Mouse (Mus musculus) CD8-positive naive resting alpha-beta T cell, adult 2 months (primary cell): ENCODE data around the gene Kif14.

Source experiments
- DNase-seq, 2 experiments: peaks; one replicate each; pipeline ENCODE4 v3.0.0; 2022; ENCODE audit warnings: low read depth in 2 of 2, low spot score in 2 of 2

Kif14 gene

DNA sequence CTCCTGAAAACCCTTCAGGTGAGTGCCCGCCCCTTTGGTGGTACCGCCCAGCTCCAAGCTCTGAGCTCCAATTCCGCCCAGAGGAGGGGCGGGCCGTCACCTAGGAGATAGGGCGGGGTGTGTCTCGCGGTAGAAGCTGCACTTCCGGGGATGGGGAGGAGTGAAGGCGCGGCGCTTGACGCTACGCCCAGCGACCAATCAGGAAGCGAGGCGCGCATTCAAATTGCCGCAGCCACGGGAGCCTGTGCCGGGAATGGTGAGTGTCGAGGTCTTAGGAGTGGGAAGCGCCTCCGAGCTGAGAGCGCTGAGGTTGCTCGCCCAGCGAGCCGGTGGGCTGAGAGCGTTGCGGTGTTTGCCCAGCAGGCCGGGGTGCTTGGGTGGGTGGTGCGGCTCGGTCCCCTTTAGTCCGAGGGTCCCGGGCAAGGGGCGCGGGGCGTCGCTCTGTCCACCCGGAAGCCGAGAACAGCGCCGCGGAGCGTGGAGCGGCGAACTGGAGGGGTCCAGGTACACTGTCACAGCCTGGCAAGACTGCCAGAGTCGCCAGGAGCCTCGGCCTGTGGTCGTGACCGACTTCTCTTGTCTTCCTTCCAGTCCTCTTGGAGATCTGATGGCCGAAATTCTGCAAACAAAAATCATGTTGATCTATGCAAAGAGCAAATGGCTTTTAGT lies at the start of gene Kif14:
Gene Kif14 (plus strand): TSS at position 201 of the 669 bp plus-strand sequence.
- DNase-seq, result peak; percentile 86 to 95

DNA sequence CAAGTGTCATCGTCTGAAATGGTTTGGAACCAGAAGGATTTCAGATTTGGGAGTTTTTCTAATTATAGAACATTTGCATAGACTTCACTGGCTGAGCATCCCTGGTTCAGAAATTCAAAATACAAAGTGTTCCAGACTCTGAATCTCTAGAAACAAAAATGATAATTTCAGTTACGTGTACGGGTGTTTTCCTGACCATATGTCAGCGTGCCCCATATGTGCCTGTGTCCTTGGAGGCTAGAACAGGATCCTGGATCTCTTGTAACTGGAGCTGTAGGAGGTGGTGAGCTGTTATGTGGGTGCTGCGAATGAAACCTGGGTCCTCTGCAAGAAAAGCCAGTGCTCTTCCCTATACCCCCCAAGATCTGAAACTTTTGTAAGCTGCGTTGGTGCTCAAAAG lies 47.8 kb upstream of the Kif14 start:
- no peak for DNase-seq

DNA sequence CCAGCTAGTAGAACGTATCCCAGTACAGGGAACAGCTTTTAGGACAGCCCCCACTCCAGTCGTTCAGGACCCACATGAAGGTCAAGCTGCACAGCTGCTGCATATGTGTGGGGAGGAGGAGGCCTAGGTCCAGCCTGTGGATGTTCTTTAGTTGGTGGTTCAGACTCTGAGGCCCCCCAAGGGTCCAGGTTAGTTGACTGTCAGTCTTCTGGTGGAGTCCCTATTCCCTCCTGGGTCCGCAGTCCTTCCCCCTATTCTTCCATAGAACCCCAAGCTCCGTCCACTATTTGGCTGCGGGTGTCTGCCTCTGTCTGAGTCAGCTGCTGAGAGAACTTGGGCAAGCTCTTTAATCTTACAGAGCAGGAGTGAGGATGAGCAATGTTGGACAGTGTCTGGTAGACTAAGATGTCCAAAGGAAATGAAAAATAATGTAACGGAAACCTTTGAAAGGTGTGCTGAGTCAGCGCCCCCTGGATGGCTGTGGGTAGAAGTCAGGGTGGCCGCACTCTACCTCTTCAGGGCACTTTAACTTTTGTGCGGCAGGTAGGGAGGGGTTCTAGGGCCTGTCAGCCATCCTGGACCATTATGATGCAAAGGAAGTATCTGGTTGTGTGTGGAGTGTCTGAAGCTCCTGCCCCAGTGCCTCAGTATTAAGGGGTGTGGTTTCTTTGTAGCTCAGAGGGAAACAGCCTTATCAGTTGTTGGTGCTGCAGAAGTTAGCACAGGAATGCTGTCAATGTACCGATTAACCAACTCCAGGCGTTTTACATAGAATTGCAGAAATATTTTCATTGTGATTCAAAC lies 38.8 kb upstream of the Kif14 start:
- peak in 1 of 2 experiments; percentile 8 for DNase-seq

DNA sequence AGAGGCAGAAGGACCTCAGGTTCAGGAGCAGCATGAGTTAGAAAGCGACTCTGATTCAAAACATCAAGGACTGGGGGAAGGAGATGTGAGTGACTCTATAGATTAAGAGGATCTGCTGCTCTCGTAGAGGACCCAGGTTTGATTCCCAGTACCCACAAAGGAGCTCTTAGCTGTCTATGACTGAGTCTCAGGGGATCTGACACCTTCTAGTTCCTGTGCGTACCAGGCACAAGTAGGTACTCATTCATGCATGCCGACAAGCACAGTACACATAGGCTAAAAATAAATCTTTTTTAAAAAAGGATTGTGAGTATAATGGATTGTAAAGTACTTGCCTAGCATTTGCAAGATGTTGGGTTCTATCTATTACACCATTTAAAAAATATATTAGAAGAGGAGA lies 37.2 kb upstream of the Kif14 start:
- DNase-seq, result no peak

DNA sequence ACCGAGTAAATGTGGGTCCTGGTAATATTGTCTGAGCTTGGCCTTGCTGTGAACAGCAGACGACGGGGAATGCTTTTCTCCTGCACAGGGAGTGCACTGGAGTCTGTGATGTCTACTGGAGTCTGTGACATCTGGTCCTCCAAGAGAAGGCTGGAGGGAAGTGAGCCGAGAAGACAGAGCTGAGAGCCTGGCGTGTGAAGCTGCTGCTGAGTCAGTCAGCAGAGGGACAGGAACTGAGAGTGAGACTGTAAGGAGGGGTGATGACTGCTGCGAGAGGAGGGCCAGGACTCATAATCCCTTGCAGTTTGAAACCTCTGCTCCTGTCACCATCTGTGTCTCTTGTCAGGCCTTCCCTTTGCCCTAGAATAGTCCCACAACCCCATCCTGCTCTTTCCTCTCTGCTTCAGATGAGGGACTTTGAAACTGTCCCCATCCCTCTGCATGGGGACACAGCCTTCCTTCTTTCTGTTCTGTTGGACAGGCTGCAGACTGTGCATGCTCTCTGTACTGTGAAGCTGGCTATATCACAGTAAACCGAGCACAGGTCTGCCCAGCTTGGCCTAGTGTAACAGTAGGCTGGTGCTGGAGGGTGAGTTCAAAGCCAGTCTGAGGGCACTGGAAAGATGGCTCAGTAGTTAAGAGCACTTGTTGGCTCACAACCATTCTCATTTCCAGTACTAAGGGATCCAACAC lies 35.9 kb upstream of the Kif14 start:
- DNase-seq, result no peak

DNA sequence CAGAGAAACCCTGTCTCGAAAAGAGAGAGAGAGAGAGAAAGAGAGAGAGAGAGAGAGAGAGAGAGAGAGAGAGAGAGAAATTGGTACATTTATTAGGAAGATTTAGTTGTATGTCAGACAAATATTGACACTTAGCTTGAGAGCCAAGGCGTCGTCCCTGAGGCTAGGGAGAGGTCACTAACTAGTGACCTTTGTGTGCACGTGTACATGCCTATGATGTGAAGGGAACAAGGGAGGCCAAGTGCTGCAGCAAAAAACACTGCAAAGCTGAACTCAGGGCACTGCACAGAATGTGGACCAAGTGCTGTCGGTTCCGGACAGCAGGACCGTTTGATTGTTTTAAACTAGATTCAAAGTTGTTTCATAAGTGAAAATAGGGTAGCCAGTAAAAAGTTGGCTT lies 25.4 kb upstream of the Kif14 start:
- no peak for DNase-seq

DNA sequence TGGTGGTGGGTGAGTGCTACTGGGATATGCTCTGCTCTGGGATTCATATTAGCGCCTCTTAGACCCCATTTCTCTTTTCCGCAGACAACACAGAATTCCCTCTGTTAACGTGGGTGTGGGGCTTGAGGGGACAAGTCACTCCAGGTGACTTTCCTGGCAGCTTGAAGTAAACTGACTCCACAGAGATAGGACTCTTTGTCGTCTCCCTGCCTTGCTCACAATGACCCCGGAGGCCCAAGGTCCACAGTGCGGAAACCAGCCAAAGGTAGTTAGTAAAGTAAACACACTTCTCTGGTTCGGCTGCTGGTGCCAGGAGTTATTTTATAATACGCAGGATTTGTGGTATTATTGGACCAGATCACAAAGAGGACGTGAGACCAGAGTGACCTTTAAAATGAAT lies 23.3 kb upstream of the Kif14 start:
- DNase-seq, result no peak

DNA sequence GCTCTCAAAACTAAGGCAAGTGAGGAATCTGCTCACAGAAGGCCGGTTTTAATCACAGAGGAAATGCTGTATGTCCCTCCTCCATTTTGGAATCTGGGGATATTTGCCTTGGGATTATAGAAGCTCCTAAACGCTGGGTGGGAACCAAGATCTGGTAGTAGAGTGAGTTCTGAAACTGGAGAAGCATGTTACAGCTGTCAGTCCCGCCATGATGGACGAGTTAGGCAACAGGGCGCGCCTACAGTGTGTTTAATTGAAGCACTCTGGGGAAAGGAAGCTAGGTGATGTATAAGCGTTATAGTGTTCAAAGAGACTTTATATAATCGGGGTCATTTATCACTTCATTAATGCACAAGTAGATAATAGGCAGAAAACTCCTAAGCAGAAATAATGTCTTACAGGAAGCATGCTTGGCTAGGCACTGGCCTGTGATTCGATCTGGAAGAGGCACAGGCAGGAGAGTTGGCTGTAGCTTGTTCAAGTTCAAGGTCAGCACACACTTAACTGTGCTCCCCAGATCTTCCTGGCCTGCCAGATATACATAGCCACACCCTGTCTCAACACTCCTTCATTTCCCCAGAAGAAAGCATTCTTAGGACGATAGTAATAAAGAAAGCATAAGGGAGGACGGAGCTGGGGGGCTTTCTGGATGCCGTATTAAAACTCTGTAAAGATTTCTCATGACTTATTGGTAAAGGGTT lies 21.4 kb upstream of the Kif14 start:
- no peak for DNase-seq

DNA sequence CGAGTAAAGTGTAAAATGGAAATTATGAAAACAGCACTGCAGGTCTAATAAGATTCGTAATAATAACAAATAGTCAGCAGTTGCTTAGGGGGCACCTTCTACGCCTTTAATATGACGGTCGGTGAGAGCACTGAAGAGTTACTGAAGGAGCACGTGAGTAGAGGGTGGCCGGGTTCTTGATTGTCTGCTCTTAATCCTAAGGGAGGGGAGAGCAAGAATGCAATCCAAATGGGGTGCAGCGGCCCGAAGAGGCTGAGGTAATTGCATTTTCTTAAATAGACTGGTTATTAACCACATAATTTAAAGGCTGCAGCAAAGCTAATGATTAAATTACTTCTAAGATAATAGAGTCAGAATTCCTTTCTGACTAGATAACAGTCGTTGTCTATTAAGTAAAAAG lies 19.2 kb upstream of the Kif14 start:
- DNase-seq, result no peak

DNA sequence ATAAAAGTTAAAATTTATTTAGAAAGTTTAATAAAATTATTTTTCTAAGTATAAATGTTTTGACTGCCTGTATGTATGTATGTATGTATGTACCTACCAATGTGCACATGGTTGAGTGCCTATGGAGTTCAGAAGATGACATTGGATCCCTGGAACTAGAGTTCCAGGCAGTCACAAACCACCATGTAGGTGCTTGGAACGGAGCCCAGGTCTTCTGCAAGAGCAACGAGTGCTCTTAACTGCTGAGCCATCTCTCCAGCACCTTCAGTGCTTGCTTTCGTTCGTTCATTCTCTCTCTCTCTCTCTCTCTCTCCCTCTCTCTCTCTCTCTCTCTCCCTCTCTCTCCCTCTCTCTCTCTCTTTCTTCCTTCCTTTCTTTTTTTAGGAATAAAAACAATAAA lies 18.8 kb upstream of the Kif14 start:
- no peak for DNase-seq

DNA sequence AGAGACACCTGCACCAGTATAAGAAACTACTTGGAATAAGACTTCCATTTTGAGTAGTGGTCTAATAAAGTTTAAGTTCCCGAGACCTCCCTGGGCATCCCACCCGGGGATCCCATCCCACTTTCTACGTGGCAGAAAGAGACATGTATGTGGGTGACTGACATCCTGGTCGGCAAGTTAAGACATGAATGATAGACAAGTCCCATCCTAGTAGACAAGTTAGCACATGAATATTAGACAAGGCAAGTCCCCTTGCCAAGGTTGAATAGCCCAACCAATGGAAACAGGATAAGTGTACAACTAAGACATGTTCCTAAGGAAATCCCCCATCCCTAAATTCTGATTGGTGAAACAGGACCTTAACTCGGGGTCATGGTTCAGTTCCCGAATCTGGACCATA lies 16.6 kb upstream of the Kif14 start:
- no peak for DNase-seq

DNA sequence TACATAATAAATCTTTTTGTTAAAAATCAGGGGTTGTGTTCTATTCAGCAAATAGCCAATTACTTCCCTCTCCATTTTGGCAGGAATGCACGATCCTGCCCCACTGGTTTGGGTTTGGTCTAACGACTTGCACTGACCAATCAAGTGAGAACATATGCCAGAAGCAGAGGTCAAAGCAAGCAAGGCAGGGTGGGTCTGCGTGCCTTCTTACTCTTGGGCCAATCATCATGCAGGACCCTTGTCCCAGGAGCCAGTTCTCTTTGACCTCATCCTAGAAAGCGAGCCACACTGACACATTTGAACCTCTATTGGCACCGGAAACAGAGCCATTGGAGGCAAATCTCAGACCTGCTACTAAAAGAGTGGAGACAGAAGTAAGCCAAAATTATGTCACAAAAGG lies 15.9 kb upstream of the Kif14 start:
- no peak for DNase-seq

DNA sequence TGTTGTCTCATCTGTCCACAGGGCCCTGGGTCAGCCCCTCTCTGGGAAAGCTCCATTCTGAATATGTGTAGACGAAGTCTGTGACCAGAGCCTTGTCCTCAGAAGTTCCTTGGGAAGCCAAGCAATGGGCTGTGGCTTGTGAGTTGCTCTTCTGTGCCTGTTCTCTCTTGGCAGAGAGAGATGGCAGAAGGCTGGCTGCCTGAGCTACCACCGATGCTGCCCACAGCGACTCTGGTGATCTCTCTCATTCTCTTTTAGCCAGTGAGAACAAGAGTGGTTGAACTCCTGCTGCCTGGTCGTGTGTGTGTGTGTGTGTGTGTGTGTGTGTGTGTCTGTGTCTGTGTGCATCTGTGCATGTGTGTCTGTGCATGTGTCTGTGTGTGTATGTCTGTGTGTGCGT lies 13.7 kb upstream of the Kif14 start:
- DNase-seq, result no peak

DNA sequence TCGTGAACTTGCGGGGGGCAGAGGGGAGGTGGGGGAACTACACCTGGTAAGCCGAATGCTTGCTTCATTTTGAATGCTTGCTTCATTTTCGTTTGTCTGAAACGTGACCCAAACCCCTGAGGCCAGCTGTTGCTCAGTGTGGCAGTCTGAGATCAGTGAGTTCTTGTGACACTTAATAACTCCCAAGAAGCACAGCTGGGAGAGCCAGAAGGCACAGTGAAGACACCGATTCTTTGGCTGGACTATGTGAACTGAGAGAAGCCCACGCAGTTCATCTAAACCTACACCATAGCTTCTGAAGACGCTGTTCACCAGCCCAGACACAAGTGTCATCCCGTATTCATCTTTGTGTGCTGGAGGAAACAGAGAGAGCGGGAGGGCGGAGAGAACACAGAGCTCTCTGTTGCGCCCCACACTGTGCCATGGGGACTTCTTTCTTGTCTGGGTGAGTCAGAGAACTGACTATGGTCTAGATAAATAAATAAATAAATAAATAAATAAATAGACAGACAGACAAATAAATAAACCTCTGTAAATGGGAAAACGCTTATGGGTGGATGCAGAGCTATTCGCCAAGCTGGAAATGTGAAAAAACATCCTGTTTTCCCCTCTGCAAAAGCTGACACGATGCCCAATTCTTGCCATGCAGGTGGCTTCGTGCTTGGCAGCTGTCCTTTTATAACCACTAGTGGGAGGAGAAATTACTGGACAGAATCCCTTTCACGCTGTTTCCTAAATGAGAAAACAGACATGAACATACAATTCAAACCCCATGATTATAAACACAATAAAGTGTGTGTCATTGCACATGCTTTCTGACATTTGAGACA lies 10.2 kb upstream of the Kif14 start:
- no peak for DNase-seq

DNA sequence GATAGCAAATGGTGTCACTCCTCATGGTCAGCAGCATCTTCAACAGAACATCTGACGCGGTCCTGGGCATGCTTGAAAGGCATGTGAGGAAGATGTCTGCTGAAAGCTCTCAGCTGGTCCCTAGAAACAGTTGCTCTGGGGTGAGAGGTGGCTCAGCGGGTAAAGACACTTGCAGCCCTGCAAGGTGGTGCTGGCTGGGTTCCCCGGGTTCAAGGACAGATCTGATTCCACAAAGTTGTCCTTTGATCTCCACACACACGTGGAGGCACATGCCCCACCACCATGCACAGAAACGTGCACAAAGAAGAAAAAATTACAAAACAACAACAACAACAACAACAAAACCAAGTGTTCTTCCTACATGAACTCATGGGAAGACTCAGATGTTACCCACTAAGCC lies 9.4 kb upstream of the Kif14 start:
- DNase-seq, result no peak

DNA sequence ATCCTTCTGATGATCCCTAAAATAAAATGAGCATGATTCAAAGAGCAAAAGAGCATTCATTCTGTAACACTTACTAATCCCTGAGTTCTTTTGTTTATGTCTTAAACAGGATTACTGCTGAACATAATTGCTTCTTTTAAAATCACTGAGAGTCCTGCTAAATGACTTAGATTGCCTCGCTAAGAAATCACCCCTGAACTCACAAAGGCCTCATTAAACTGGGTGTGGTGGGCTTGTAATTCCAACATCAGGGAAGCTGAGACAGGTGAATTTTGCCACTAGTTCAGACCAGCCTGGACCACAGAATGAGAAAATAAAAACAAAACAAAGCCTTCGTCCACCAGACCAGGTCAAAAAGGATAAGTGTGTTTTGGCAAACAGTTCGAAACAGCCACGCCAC lies 8.7 kb upstream of the Kif14 start:
- no peak for DNase-seq

DNA sequence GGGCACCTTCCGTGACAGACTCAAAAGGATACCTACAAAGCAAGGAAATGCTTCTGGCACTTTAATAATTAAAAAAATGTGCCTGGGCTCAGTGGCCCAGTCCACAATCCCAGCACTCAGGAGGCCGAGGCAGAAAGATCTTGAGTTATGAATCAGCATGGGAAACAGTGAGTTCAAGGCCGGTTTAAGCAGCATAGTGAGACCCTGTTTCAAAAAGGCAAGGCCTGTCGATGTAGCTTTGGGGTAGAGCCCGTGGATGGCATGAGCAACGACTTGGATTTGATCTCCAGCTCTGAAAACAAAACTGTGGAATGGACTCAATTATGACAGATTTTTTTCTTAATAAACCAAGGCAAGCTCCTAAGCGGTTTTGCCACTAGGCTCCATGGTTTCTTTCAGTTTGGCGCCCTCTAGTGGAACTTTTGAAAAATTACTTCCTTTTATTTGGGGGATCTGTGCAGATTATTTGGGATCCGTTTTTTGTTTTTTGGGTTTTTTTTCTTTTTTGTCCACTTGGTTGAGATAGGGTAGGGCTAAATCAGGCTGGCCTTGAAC lies 7.4 kb upstream of the Kif14 start:
- peak in 1 of 2 experiments; percentile 27 for DNase-seq

DNA sequence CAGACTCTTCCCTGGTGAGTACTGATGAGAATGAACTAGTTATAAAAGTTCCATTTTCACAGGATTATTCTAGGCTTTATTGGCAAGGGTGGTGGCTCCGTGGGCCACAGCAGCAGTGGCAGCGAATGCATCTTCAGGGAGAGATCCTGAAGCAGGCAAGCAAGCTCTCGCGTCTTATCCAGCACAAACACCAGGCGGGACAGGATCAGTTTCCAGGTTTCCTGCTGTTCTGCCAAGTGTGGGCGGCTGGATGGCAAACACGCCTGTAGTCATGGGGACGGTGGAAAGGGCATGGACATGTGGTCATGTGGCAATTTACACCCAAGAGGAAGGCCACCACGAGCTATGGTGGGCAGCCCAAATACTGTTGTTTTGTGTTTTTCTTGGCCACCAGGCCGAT lies 3.7 kb upstream of the Kif14 start:
- DNase-seq, result no peak

DNA sequence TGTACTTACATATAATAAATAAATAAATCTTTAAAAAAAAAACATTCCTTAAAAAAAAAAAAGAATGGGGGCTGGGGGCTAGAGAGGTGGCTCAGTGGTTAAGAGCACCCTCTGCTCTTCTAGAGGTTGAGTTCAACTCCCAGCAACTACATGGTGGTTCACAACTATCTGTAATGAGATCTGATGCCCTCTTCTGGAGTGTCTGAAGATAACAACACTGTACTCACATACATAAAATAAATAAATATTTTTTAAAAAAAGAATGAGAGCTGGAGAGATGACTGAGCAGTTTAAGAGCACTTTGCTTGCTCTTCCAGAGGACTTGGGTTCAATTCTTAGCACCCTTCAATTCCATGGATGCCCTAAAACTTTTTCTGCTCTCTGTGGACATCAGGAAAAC lies 975 bp upstream of the Kif14 start:
- DNase-seq, result no peak

DNA sequence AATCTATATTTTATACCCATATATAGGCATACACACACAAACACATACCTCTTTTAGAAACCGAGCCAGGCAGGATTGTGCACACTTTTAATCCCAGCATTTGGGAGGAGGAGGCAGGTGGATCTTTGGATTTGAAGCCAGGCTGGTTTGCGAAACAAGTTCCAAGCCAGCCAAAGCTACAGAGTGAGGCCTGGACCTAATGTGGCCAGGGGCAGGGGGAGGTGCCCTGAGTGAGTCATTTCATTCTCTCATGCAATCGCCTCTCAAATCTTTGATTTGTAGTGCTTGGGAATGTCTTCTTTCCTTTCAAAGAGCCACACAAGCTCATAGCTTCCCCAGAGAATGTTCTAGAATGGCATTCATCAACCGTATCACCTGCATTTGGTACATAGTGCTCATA lies 3.3 kb downstream of the Kif14 start:
- no peak for DNase-seq

DNA sequence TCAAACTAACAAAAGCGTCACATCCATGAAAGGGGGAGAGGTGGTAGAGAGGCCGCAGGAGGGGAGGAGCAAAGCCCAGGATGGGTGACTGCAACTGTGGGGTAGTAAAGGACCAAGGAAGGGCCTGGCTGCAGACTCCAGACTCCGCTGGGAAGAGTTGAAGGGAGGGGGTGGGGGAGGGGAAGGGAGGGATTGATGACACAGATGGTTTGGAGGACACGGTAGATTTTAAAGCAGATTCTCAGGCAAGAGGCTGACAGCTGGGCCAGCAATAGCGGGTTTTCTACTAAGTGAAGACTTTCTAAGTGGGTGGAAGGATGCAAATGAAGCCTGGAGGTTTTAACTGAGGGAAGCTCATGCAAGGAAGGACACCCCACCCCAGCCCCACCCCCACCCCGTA lies 4.3 kb downstream of the Kif14 start:
- DNase-seq, result no peak
